Mouse (Mus musculus): ENCODE data around the gene Ugt1a6b. TPM values are rescaled to one million over a fixed set of nuclear protein-coding genes. Genes with fewer than 3 reads are reported as not detected.
"Not testable (repeated sequence)": the region's sequence is repeated elsewhere in the genome, so short reads cannot be mapped to it uniquely, and the experiment has no call there.

Ugt1a6b gene
- total RNA-seq, 2 experiments from 2014 or later = not detected

GRCm38 (mm10) chr1:88219054-88219453, 116.0 kb downstream of the Ugt1a6b start:
- no peak for ATAC-seq (replicated peaks; ENCODE audit: low FRiP score, poor library complexity, severe bottlenecking)

- ATAC-seq (replicated peaks; ENCODE audit: low FRiP score, poor library complexity, severe bottlenecking) = no peak
These were observed 117.3 kb downstream of the Ugt1a6b start for GRCm38 (mm10) chr1:88220336-88220735.

- no peak for ATAC-seq (replicated peaks; ENCODE audit: low FRiP score, poor library complexity, severe bottlenecking)
These were observed 119.2 kb downstream of the Ugt1a6b start for GRCm38 (mm10) chr1:88222216-88222615.

- ATAC-seq (replicated peaks; ENCODE audit: low FRiP score, poor library complexity, severe bottlenecking) = not testable (repeated sequence)
These were observed 120.0 kb downstream of the Ugt1a6b start for GRCm38 (mm10) chr1:88223011-88223515.

- ATAC-seq (replicated peaks; ENCODE audit: low FRiP score, poor library complexity, severe bottlenecking) = no peak
These were observed 120.5 kb downstream of the Ugt1a6b start for GRCm38 (mm10) chr1:88223591-88223990.

GRCm38 (mm10) chr1:88224029-88224776, 121.2 kb downstream of the Ugt1a6b start:
- ATAC-seq (replicated peaks; ENCODE audit: low FRiP score, poor library complexity, severe bottlenecking) = no peak

- not testable (repeated sequence) for ATAC-seq (replicated peaks; ENCODE audit: low FRiP score, poor library complexity, severe bottlenecking)
These were observed 122.2 kb downstream of the Ugt1a6b start for GRCm38 (mm10) chr1:88225301-88225700.

GRCm38 (mm10) chr1:88225741-88226140, 122.7 kb downstream of the Ugt1a6b start:
- ATAC-seq (replicated peaks; ENCODE audit: low FRiP score, poor library complexity, severe bottlenecking) = no peak

- no peak for ATAC-seq (replicated peaks; ENCODE audit: low FRiP score, poor library complexity, severe bottlenecking)
These were observed 123.8 kb downstream of the Ugt1a6b start, which contains the start of gene Mroh2a for GRCm38 (mm10) chr1:88226670-88227379. Gene Mroh2a (plus strand): TSS chr1:88226986.

GRCm38 (mm10) chr1:88227482-88227881, 124.4 kb downstream of the Ugt1a6b start:
- ATAC-seq (replicated peaks; ENCODE audit: low FRiP score, poor library complexity, severe bottlenecking) = peak; percentile 23; the same call in 1 of the 2 replicates

GRCm38 (mm10) chr1:88228121-88228520, 125.1 kb downstream of the Ugt1a6b start:
- no peak for ATAC-seq (replicated peaks; ENCODE audit: low FRiP score, poor library complexity, severe bottlenecking)

- ATAC-seq (replicated peaks; ENCODE audit: low FRiP score, poor library complexity, severe bottlenecking) = no peak
These were observed 126.5 kb downstream of the Ugt1a6b start for GRCm38 (mm10) chr1:88229566-88229965.

GRCm38 (mm10) chr1:88229986-88230385, 126.9 kb downstream of the Ugt1a6b start:
- no peak for ATAC-seq (replicated peaks; ENCODE audit: low FRiP score, poor library complexity, severe bottlenecking)

- no peak for ATAC-seq (replicated peaks; ENCODE audit: low FRiP score, poor library complexity, severe bottlenecking)
These were observed 127.4 kb downstream of the Ugt1a6b start for GRCm38 (mm10) chr1:88230421-88230820.

- ATAC-seq (replicated peaks; ENCODE audit: low FRiP score, poor library complexity, severe bottlenecking) = no peak
These were observed 128.1 kb downstream of the Ugt1a6b start for GRCm38 (mm10) chr1:88230981-88231802.

GRCm38 (mm10) chr1:88231803-88232499, 128.9 kb downstream of the Ugt1a6b start:
- no peak for ATAC-seq (replicated peaks; ENCODE audit: low FRiP score, poor library complexity, severe bottlenecking)

GRCm38 (mm10) chr1:88232664-88233380, 129.8 kb downstream of the Ugt1a6b start:
- no peak for ATAC-seq (replicated peaks; ENCODE audit: low FRiP score, poor library complexity, severe bottlenecking)

GRCm38 (mm10) chr1:88233421-88234247, 130.6 kb downstream of the Ugt1a6b start:
- no peak for ATAC-seq (replicated peaks; ENCODE audit: low FRiP score, poor library complexity, severe bottlenecking)

Data from erythroblast, adult 5-6 weeks (primary cell).